Mouse (Mus musculus) retina, postnatal 1 day (tissue): Measurements from ENCODE around the gene Gpc2.

Experiments used
- DNase-seq: peaks from one replicate; pipeline ENCODE4 v3.0.0-alpha.2; 2012

The Gpc2 gene

GRCm38 (mm10) chr5:138260834-138261233, 19.0 kb downstream of the Gpc2 start:
- no peak for DNase-seq

- DNase-seq = no peak
These were observed 19.8 kb downstream of the Gpc2 start for GRCm38 (mm10) chr5:138260051-138260450.

- DNase-seq = no peak
These were observed 20.8 kb downstream of the Gpc2 start for GRCm38 (mm10) chr5:138258993-138259392.

- DNase-seq = no peak
These were observed 21.3 kb downstream of the Gpc2 start for GRCm38 (mm10) chr5:138258542-138258941.

GRCm38 (mm10) chr5:138258078-138258477, 21.7 kb downstream of the Gpc2 start:
- no peak for DNase-seq

- no peak for DNase-seq
These were observed 22.2 kb downstream of the Gpc2 start for GRCm38 (mm10) chr5:138257585-138257978.

GRCm38 (mm10) chr5:138256966-138257584, 22.7 kb downstream of the Gpc2 start:
- DNase-seq = no peak

GRCm38 (mm10) chr5:138256094-138256467, 23.7 kb downstream of the Gpc2 start:
- DNase-seq = no peak

- peak; percentile 98 for DNase-seq
These were observed 24.3 kb downstream of the Gpc2 start, which contains the start of gene Lamtor4 for GRCm38 (mm10) chr5:138255353-138256093. Gene Lamtor4 (plus strand): TSS chr5:138255482.

GRCm38 (mm10) chr5:138253061-138253460, 26.7 kb downstream of the Gpc2 start:
- no peak for DNase-seq

- DNase-seq = no peak
These were observed 28.7 kb downstream of the Gpc2 start for GRCm38 (mm10) chr5:138251144-138251543.

- no peak for DNase-seq
These were observed 38.3 kb downstream of the Gpc2 start for GRCm38 (mm10) chr5:138241511-138241910.

GRCm38 (mm10) chr5:138234224-138234623, 45.6 kb downstream of the Gpc2 start:
- DNase-seq = no peak

GRCm38 (mm10) chr5:138233778-138234177, 46.0 kb downstream of the Gpc2 start:
- DNase-seq = no peak

- DNase-seq = no peak
These were observed 50.3 kb downstream of the Gpc2 start for GRCm38 (mm10) chr5:138229511-138229910.

- DNase-seq = peak; percentile 21
These were observed 51.8 kb downstream of the Gpc2 start for GRCm38 (mm10) chr5:138228026-138228425.

GRCm38 (mm10) chr5:138227367-138227766, 52.4 kb downstream of the Gpc2 start:
- no peak for DNase-seq

GRCm38 (mm10) chr5:138226491-138226890, 53.3 kb downstream of the Gpc2 start:
- DNase-seq = no peak

GRCm38 (mm10) chr5:138225700-138226099, 54.1 kb downstream of the Gpc2 start, which contains the start of gene Nxpe5:
Gene Nxpe5 (plus strand): TSS chr5:138225898.
- no peak for DNase-seq
